Mouse (Mus musculus) lung, adult 2 months (tissue): ENCODE measurements around the gene Rimkla.

Experiments used
- CTCF ChIP-seq: fragments of 200-500 bp; IDR thresholded peaks from 2 replicates; pipeline ENCODE4 v1.5.1; 2011; ENCODE audit warnings: mild to moderate bottlenecking, low read length, control low read depth; ENCODE audit not compliant: insufficient read depth
- POLR2A ChIP-seq: fragments of 200-500 bp; IDR thresholded peaks from 2 replicates; pipeline ENCODE4 v1.6.1; 2011; ENCODE audit warnings: low read depth, mild to moderate bottlenecking, control low read depth, low read length, borderline replicate concordance; ENCODE audit errors: extremely low read depth

DNA sequence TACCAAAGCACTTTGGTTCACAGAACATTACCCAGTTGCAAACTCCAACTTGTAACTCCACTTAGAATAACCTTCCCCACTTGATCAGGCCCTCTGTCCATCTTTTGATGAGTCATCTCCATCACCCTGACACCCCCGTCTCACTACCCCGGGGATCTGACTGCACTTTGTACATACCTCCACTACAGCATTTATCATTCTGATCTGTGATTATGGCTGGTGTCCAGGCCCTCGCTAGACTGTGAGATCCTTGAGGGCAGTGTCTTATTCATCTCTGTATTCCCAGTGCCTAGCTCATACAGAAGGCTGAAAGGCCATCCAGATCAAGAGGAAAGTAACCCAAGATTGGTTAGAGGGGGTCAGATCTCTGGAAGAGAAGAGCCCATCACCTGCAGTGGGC, 71.2 kb downstream of the Rimkla start:
- TF ChIP-seq CTCF (no peak), POLR2A (no peak)
